Mouse (Mus musculus): Measurements from ENCODE around the gene Med1.
"Not testable (repeated sequence)": the region's sequence is repeated elsewhere in the genome, so short reads cannot be mapped to it uniquely, and the experiment has no call there.

Med1 gene

DNA sequence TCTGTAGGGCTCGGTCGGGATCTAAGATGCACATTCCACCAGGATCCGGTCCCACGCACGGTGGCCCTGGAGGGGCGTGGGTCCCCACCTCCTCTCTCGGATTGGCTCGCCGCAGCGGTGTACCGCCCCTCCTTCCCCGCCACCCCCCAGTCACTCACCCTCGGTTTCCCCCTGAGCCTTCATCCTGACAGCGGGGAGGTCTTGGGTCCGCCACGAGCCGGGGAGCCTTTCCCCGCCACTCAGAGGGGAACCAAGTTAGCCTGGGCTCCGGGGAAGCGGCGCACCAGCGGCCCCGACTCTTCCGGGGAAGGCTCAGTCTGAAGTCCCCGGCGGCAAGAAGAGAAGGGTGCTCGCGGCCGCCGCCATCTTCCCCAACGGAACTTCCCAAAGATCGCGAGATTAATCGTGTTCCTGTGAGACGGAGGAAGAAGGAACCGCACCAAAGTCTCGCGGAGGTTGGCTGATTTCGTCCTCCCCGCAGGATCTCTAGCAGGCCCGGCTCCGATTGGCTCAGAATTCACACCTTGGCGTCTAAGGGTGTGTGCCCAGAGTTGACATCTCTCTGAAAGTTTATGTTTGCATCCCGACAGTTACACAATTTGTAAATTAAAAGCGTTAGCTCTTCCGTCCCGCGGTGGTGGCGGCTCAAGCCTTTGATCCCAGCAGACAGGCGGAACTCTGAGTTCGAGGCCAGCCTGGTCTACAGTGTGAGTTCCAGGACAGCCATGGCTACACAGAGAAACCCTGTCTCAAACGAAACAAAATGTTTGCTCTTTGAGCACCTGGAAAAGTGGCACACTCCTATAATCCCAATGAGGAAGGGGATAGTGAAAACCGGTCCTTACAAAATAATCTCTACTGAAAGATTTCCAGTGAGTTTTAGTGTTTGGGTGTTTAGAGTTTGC lies at the start of gene Med1:
TSS of gene Med1 (minus strand) at position 393 of the 905 bp plus-strand sequence.
- peak; percentile 98 for DNase-seq (ENCODE audit: low read depth, low spot score)

DNA sequence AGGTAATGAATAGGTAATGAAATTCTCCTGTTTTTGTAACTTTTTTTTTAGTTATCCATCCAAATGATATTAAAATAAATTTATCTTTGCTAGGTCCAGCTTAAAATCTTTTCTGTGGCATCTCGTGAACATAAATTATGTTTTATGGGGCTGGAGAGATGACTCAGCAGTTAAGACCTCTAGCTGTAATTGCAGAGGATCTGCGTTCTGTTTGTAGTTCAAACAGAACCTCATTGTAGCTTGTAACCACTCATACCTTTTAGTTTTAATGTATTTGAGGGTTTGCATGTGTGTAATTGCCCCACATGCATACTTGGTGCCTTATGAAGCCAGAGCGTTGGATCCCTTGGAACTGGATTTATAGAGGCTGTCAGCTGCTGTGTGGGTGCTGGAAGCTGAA lies 45.9 kb upstream of the Med1 start:
- DNase-seq (ENCODE audit: low read depth, low spot score) = no peak

DNA sequence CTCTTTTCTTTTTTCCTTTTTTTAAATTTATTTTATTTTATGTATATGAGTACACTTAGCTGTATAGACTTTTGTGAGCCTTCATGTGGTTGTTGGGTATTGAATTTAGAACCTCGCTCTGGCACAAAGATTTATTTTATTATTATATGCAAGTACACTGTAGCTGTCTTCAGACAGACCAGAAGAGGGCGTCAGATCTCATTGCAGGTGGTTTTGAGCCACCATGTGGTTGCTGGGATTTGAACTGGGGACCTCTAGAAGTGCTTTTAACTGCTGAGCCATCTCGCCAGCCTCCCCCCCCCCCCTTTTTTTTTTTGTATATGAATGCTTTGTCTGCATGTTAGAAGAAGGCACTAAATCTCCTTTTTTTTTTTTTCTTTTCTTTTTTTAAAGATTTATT lies 45.3 kb upstream of the Med1 start:
- no peak for DNase-seq (ENCODE audit: low read depth, low spot score)

DNA sequence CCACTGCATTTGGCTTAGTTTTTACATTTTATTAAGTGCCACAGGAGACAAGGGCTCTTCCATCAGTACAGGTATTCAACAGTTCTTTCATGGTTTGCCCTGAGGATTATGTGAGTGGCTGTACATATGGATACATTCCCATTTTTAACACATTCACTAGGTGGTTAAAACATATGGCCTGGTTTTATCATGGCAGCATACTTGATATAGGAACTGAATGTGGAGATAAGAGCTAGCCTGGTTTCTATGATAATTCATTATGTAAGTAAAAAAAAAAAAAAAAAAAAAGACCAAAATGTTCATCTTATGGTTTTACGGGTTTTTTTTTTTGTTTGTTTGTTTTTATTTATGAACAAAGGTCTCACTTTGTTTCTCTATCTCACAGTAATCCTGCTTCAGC lies 33.3 kb upstream of the Med1 start:
- DNase-seq (ENCODE audit: low read depth, low spot score) = no peak

DNA sequence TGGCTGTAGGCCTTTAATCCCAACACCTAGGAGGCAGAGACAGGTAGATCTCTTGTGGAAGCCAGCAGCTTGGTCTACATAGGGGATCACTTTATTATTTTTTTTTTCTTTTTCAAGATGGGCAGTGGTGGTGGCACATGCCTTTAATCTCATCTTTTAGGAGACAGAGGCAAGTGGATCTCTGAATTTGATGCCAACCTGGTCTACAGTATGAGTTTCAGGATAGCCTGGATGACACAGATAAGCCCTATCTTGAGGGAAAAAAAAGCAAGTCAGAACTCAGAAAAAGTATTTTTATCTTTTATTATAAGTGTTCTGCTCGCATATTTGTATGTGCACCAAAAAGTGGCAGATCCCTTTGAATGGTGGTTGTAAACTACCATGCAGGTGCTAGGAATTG lies 20.2 kb upstream of the Med1 start:
- no peak for DNase-seq (ENCODE audit: low read depth, low spot score)

DNA sequence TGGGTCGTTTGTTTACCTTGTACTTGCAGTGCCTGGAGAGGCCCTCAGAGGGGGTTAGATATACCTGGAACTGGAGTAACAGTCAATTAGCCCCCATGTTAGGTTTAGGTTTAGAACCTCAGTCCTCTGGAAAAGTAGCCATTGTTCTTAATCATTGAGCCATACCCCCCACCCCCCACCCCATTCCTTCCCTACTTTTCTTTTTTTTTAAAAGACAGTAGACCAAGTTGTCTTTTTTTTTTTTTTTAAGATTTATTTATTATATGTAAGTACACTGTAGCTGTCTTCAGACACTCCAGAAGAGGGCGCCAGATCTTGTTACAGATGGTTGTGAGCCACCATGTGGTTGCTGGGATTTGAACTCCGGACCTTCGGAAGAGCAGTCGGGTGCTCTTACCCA lies 16.6 kb upstream of the Med1 start:
- not testable (repeated sequence) for DNase-seq (ENCODE audit: low read depth, low spot score)

DNA sequence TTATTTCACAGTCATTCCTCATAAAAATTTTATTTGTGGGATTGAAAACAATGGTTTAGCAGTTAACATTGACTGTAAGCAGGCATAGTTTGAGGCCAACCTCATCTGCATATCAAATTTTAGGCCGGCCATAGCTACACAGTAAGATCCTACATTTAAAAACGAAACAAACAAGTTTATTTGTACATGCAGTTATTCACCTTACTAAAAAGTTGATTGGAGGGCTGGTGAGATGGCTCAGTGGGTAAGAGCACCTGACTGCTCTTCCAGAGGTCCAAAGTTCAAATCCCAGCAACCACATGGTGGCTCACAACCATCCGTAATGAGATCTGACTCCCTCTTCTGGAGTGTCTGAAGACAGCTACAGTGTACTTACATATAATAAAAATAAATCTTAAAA lies 13.2 kb upstream of the Med1 start:
- DNase-seq (ENCODE audit: low read depth, low spot score) = not testable (repeated sequence)

DNA sequence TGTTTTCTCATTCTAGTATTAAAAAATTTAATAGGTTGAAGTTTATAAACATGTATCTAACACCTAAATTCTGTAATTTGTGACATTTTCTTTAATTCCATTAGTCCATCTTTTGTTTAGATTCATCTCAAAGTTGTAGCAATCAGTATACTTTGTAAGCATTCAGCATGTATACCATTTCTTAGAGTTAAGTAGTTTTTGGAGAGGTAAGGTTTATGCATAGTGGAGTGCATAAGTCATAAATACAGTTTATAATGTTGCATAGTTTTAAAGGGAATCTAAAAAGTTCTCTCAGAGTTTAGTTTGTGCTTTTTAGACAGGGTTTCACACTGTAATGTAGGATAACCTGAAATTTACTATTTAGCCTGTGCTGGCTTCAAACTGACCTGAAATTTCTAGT lies 12.4 kb upstream of the Med1 start:
- DNase-seq (ENCODE audit: low read depth, low spot score) = no peak

DNA sequence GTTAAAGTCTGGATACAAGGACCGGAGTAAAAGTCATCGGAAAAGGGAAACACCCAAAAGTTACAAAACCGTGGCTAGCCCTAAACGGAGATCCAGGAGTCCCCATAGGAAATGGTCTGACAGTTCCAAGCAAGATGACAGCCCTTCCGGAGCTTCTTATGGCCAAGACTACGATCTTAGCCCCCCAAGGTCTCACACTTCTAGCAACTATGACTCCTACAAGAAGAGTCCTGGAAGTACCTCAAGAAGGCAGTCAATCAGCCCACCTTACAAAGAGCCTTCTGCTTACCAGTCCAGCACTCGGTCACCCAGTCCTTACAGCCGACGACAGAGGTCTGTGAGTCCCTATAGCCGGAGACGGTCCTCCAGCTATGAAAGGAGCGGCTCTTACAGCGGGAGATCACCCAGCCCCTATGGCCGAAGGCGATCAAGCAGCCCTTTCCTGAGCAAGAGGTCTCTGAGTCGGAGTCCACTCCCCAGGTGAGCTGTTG lies 10.9 kb upstream of the Med1 start:
- no peak for DNase-seq (ENCODE audit: low read depth, low spot score)

DNA sequence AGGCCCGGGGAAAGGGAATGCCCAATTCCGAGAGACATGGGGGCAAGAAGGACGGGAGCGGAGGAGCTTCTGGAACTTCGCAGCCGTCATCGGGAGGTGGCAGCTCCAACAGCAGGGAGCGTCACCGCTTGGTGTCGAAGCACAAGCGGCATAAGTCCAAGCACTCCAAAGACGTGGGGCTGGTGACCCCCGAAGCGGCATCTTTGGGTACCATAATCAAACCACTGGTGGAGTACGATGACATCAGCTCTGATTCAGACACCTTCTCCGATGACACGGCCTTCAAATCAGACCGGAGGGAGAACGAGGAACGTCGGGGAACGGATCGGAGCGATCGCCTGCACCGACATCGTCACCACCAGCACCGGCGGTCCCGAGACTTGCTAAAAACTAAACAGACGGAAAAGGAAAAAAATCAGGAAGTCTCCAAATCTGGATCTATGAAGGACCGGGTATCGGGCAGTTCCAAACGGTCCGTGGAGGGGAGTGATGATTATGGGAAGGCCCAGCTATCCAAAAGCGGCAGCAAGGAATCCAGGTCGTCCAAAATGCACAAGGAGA lies 10.3 kb upstream of the Med1 start:
- DNase-seq (ENCODE audit: low read depth, low spot score) = no peak

DNA sequence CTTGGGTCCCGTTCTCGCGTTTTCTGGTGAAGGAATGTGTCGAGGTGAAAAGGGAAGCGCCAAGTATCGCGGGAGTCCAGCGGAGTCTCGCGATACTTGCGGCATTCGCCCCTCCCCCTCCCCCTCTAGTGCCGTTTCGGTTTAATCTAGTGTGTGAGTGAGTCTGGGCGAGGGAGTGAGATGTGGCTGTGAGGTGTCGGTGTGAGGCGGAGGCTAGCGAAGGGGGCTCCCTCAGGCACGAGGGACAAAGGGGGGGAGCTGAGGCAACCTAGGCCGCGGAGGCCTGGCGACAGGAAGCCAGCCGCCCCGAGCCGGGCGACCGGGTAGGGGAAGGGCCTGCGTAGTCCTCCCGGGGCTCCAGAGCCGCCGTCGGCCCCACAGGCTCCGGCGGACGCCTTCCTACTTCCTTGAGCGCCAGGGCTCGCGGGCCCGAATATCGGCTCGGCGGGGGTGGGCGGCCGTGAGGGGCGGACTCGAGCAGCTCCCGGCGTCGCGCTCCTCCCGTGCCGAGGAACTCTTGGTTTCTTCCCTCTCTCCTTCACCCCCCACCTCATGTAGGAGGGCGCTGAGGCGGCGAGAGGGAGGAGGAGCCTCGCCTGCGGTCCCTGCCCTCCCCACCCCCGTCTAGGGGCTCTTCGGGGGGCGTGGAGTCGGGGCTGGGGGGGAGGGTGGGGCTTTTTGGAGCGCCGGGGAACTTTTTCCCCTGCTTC lies 9.7 kb upstream of the Med1 start, which contains the start of gene Cdk12:
TSS of gene Cdk12 (plus strand) at position 419 of the 710 bp plus-strand sequence.
- peak; percentile 100 for DNase-seq (ENCODE audit: low read depth, low spot score)

DNA sequence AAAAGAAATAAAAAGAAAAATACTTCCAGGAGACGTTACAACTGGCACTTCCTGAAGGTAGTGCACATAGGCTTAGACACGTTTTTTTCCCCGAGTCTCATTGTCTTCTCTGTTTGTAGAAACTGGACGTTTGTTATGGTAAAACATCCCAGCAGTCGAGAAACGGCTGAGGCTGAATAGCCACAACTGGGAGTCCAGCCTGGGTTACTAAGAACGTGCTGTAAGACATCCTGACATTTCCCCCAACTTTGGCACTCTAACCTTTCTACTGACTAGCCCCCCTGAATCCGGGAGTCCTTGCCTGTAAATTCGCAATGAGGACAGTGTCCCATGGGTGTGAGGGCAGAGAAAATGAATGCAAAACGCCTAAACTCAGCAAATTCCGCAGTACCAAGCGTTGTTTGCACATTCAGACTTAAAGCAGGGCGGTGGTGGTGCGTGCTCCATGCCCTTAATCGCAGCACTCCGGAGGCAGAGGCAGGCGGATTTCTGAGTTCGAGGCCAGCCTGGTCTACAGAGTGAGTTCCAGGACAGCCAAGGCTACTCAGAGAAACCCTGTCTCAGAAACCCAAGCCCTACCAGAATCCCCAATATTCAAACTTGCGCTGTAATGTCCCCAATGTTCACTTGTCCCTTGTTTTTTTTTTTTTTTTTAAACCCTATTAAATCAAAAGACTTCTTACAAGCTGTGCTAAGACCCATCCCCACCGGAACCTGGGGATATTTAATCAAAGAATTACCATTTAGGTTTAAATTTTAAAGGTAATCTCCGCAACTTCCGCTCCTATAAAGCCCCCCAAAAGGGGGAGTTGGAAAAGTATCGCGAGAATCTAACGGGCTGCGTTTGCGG lies 8.9 kb upstream of the Med1 start:
- DNase-seq (ENCODE audit: low read depth, low spot score) = peak; percentile 27

DNA sequence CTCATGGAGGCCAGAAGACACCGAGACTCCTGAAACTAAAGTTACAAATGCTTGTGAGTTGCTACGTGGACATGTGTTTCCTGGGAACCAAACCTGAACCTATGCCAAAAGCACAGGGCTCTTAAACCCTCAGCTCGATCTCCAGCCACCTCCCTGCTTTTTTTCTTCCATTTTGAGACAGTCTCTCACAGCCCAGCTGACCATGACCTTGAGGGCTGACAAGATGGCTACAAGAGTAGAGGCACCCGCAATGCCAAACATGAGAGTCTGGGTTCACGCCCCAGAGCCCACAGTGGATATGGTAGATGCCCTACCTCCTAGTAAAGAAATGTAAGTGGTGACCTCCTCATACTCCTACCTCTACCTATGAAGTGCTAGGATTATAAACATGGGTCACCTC lies 2.3 kb downstream of the Med1 start:
- DNase-seq (ENCODE audit: low read depth, low spot score) = no peak

DNA sequence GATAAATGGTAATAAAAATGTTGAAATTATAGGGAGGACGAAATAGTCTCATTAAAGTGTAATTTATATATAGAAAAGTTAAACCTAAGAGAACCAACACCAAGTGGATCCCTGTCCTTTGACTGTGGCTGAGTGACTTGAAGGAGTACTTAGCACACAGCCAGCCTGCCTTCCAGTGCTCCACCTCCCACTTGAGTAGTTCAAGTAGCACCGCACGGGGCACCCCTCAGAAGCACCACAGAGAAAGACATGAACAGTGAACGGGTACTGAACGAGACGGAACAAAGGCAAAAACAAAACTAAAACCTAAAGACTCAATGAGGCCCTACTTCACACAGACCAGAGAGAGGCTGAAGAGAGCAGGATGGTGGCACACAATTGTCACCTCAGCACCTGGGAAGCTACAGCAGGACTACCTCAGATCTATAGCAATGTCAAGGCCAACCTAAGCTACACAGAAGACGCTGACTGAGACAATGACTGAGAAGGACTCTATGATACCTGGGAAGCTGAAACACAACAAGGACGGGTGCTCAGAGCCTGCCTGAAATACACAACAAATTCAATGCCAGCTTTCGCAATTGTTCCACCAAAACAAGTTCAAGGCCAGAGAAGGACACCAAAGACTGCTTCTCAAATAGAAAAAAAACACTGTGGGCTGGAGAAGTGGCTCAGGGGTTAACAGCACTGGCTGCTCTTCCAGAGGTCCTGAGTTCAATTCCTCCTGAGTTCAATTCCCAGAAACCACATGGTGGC lies 5.3 kb downstream of the Med1 start:
- no peak for DNase-seq (ENCODE audit: low read depth, low spot score)

DNA sequence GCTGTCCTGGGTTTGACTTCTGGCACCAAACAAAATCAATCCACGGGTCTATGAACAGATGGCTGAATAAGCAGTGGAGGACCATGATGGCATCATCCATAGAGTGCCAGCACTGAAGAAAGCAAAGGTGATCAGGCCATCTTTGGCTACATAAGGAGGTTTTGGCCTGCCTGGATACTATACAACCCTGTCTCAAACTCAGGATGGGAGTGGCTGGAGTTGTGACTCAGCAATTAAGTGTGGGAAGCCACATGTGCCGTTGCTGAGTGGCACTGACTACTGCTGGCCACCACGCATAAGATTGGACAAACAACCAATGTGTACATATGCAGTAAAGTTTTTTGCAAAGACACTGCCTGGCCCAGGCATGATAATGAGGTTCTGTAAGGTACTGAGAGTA lies 10.9 kb downstream of the Med1 start:
- DNase-seq (ENCODE audit: low read depth, low spot score) = not testable (repeated sequence)

DNA sequence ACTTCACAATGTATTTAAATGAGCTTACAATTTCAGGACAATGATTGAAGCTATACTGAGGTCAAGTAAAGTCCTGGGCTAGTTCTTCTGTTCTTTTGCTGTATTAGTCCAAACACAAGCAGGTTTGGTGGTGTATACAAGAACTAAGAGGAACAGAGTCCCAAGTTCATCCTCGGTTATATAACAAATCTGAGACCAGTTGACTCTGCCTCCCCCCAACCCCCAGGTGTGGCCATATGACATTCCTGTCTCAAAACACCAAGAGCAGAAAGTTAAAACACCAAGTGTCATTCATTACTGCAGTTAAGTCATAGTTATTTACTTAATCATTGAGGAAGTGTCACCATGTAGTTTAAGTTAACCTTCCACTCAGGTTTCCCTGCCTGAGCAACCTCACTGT lies 24.7 kb downstream of the Med1 start:
- DNase-seq (ENCODE audit: low read depth, low spot score) = no peak

DNA sequence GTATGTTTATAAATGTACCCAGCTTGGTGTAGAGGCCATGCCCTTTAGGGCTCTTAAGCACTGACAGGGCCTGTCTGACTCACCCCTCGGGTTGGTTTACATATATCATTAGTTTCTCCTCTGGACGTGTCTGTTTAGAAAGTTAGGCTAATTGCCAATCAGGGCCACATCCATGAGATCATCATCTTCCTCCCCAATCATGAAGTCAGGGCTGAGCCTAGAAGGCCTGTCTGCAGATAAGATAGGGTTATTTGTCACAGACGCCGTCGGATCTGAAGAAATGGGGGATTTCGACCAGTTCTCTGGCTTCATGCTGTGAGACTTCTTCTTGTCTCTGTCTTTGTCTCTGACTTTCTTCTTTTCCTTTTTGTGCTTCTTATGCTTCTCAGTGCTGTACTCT lies 38.0 kb downstream of the Med1 start:
- DNase-seq (ENCODE audit: low read depth, low spot score) = no peak

DNA sequence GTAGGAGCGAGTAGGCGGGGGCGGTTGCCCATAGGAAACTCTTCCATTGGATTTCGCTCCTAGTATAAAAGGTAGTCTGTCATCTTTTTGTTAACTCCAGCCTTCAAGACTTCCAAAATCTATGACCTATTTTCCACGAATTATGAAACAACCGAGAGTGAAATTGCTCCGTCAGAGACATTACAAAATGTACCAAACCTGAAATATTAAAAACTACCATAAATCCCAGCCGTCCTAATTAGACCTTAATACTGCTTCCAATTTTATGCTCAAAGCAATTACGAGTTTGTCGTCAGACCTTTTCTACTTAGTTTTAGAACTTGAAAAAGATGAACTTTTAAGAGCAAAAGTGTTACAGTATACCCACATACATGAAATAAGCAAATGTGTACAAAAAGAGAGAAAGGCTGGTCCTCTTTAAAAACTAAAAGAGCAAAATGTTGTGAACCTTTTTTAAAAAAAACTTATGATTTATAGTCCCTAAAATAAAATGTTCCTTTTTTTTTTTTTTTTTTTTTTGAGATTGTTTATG lies 42.4 kb downstream of the Med1 start:
- DNase-seq (ENCODE audit: low read depth, low spot score) = peak; percentile 96

DNA sequence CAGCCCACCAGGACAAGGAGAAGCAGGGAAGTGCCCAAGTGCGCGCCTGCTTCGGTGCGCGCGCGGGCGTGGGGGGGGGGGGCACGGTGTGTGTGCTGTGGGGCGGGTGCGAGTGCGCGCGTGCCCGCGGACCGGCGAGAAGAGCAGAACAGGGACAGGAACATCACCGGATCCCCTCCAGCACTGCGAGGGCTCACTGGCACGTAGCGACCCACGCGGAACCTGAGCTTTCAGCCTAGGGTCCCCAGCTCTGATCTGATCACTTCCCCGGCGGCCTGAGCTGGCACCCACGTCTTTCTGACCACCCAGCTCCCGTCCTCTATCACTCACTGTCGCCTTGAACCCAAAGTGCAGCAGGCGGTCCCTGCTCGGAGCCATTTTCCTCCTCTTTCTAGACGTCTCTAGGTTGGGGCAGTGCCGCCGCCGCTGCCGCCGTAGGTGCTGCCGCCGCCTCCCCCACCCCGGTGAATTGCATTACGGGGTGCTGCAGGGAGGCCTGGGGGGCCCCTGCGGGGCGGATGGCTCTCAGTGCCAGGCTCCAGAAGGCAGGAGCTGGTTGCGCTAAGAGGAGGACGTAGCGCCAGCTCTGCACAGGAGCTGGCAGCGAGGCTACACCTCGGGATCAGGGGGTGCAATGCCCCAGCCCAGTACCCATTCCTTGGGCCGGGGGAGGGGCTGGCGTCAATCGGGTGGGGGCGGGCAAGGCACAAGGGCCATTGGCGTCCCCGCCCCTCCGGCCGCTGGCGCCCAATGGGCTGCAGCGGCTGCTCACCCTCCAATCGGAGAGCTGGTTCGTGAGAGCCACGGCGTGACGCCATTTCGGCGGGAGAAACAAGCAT lies 43.1 kb downstream of the Med1 start, which contains the start of gene Fbxl20:
TSS of gene Fbxl20 (minus strand) at position 618 of the 839 bp plus-strand sequence.
- DNase-seq (ENCODE audit: low read depth, low spot score) = peak; percentile 38

All from forelimb bud, embryonic 11.5 days (tissue).